Mouse (Mus musculus) kidney, adult 9 months (tissue): ENCODE data around the gene E330017A01Rik.
"Not testable (repeated sequence)": the region's sequence is repeated elsewhere in the genome, so short reads cannot be mapped to it uniquely, and the experiment has no call there.

Source experiments
- DNase-seq: peaks from one replicate; pipeline ENCODE4 v3.0.0; 2022

The E330017A01Rik gene

GRCm38 (mm10) chr16:58638689-58639175 lies at the start of gene E330017A01Rik:
TSS of gene E330017A01Rik (minus strand) at chr16:58638739.
- no peak for DNase-seq

DNA sequence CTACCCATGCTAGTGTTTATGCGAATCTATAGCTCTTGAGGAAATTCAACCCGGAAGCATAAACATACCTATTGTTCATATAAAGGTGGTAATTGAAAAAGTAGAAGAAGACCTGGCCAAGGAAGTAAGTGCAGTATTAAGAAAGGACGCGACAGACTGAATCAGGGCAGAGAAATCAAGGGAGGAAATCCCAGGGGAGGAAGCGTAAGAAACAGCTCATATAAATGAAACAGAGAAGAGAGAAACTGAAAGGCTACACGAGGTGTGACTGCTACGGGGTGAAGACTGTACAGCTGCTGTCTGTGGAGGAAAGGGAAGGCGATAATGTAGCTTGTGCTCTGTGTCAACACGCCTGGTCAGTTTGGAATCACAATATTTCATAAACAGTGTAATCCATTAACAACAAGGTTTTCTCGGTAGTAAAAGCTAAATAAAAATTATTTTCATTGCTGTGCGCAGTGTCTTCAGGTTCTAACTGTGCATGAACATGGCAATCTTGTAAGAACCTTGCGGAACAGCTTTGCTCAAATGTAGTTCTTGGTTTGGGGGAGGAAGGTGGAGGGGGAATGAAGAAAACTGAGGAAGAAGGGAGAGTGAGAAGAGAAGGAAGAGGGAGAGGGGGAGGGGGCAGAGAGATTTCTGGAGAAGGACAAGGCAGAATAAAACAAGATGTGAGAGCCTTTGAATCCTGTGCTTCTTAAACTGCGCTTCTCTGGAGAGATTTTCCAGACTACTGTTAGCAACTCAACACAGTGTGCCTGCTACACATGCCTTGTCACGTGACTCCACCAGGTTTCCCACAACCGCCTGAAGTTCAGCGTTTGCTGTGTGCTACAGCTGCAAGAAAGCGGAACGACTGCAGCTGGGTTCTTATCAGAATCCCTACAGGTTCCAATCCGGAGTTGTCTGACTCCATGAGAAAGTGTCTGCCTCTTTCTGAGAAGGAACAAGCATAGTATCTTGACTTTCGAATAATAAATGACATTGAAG lies 47.3 kb upstream of the E330017A01Rik start:
- DNase-seq: no peak

GRCm38 (mm10) chr16:58684537-58684936 lies 46.0 kb upstream of the E330017A01Rik start:
- DNase-seq: no peak

DNA sequence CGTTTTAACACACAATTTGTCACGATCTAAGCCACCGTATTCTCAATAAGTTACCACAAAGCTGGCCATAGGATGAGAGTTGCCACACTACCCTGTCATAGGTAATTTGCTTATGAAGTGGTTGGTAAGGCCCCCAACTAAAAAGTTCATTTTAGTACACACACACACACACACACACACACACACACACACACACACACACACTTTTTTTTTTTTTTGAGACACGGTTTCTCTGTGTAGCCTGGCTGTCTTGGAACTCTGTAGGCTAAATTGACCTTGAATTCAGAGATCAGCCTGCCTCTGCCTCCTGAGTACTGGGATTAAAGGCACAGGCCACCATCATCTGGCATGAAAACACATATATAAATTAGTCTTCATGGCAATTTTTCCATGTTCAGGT lies 45.4 kb upstream of the E330017A01Rik start:
- DNase-seq: no peak

DNA sequence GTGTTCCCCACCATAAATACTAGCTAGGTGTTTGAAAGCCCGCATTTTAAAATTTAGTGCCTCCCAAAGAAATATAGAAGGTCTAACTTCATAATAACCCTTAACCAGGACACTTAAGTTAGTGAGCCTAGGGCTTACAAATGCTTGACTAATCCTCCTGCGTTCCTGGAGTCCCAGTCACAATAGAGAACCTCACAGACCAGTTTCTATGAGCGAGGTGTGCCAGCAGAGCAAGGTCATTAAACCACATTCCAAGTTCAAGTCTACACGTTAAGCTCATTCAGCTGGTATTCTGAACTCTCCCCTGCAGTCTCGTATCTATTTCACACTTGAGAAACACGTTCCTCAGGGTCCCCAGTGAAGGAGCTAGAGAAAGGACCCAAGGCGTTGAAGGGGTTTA lies 44.3 kb upstream of the E330017A01Rik start:
- no peak for DNase-seq

GRCm38 (mm10) chr16:58682046-58682445 lies 43.5 kb upstream of the E330017A01Rik start:
- no peak for DNase-seq

- DNase-seq: no peak
Observed at GRCm38 (mm10) chr16:58678660-58679059, 40.1 kb upstream of the E330017A01Rik start.

GRCm38 (mm10) chr16:58677491-58677890 lies 39.0 kb upstream of the E330017A01Rik start:
- no peak for DNase-seq

DNA sequence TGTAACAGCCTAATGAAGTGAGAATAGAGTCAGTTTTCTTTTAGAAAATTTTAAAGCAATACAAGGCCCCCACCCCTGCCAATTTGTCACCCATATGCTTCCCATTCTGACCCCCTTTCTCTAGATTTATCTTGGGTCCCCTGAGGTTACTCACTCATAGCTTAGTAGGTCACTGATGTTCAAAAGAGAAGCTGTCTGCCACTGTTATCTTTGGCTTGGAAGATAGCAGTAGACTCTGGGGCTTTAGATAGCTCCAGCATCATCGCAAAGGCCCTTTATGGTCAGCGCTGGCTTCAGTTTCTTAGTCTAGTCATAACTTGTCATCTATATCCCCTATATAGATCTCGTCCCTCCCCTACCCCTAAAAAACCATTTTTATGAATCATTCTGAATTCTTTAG lies 38.1 kb upstream of the E330017A01Rik start:
- DNase-seq: no peak

- no peak for DNase-seq
Observed at GRCm38 (mm10) chr16:58676156-58676555, 37.6 kb upstream of the E330017A01Rik start.

DNA sequence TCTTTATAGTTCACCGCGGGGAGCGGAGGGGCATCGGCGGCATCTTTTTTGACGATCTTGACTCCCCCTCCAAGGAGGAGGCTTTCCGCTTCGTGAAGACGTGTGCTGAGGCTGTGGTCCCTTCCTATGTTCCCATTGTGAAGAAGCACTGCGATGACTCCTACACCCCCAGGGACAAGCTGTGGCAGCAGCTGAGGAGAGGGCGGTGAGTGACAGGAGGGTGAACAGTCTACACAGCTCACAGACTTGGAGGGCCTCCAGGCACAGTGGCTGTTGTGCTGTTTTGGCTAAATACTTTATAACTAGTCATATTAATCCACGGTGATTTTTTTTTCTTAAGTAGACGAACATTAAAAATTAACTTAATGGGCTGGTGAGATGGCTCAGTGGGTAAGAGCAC lies 36.7 kb upstream of the E330017A01Rik start:
- peak; percentile 83 for DNase-seq

GRCm38 (mm10) chr16:58673811-58674410 lies 35.4 kb upstream of the E330017A01Rik start:
- DNase-seq: peak; percentile 79

- no peak for DNase-seq
Observed at GRCm38 (mm10) chr16:58672396-58672795, 33.9 kb upstream of the E330017A01Rik start.

GRCm38 (mm10) chr16:58671212-58671985 lies 32.9 kb upstream of the E330017A01Rik start:
- DNase-seq: peak; percentile 75

GRCm38 (mm10) chr16:58670643-58671042 lies 32.1 kb upstream of the E330017A01Rik start:
- DNase-seq: peak; percentile 42

DNA sequence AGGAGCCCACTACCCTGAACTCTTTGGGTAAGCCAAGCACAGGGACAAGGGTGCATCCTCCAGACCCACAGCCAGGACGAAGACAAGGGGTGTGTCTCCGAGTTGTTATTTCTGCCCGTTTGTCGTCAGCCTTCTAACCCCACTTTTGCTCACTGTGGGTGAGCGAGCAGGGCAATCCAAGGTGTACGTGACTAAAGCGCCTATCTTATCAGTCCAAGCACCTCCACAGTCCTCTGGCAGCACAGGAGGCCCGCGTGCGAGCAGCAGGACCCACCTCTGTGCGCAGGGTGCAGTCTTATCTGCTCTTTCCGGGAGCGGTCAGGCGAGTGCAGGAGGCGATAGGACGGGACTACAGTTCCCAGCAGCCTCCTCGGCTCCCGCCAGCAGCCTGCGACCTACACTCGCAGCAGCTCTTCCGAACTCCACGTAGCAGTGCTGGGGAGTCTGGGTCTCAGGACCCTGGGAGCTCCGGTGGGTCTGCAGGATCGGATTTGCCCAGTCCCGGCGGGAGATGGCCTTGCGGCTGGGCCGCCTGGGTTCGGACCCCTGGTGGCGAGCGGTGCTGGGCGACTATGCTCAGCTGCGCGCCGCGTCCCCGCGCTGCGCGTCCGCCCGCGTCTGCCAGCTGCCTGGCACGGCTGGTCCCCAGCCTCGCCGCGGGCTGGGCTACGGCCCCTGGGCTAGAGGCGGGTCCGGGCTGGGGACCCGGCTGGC lies 31.5 kb upstream of the E330017A01Rik start, which contains the start of gene Cpox:
TSS of gene Cpox (plus strand) at position 376 of the 714 bp plus-strand sequence.
- DNase-seq: peak; percentile 82

DNA sequence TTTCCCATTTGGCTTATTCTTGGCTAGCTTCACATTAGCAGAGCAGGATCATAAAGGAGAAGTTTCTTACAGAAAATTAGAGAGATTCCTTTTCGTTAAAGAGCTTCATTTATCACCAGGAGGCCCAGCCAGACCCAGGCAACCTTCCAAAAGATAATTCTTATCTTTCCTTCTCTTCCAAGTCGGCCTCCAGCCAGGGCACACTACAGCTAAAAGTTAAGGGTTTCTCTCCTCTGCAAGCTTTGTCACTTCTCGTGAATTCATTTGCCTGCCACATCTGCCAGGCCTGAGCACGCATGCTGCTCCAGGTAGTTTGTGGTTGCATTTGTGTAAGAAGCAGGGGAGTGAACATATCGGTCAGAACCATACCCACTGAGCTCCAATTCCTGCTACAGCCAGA lies 30.7 kb upstream of the E330017A01Rik start:
- no peak for DNase-seq

GRCm38 (mm10) chr16:58668586-58668985 lies 30.0 kb upstream of the E330017A01Rik start:
- no peak for DNase-seq

GRCm38 (mm10) chr16:58666681-58667080 lies 28.1 kb upstream of the E330017A01Rik start:
- DNase-seq: not testable (repeated sequence)

DNA sequence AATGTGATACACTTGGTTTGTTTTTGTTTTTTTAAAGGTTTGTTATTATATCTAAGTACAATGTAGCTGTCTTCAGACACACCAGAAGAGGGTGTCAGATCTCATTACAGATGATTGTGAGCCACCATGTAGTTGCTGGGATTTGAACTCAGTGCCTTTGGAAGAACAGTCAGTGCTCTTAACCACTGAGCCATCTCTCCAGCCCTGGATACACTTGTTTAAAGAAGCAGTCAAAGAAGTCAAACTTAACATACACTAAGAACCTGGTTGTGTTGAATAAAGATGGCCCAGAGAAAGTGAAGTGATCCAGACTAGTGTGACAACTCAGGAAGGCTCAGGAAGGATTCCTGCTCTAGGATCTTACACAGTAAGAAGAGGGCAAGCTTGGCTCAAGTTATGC lies 26.6 kb upstream of the E330017A01Rik start:
- DNase-seq: not testable (repeated sequence)

- DNase-seq: no peak
Observed at GRCm38 (mm10) chr16:58663816-58664215, 25.3 kb upstream of the E330017A01Rik start.

- DNase-seq: no peak
Observed at GRCm38 (mm10) chr16:58663021-58663420, 24.5 kb upstream of the E330017A01Rik start.
